Mouse (Mus musculus): ENCODE results near the gene Tnnc1.

DNA sequence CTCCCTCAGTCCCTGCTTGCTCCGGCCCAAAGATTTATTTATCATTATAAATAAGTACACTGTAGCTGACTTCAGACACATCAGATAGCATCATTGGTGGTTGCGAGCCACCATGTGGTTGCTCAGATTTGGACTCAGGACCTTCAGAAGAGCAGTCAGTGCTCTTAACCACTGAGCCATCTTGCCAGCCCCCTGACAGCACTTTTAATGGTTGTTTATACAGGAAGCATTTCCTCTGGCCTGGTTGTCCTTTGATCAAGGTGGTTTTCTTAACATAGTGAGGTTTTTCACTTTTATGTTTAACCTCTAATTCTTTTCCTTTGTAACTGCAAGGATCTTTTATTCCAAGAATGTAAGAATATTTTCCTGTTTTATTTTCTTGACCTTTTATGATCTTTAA lies 13.7 kb upstream of the Tnnc1 start:
- TF ChIP-seq POLR2A (IDR thresholded peaks at IDR 0.05; ENCODE audit: extremely low read depth, insufficient read depth, low read length) (no peak), CTCF (IDR thresholded peaks at IDR 0.05; ENCODE audit: low read depth, low read length) (no peak)
